In the genomic region with DNA sequence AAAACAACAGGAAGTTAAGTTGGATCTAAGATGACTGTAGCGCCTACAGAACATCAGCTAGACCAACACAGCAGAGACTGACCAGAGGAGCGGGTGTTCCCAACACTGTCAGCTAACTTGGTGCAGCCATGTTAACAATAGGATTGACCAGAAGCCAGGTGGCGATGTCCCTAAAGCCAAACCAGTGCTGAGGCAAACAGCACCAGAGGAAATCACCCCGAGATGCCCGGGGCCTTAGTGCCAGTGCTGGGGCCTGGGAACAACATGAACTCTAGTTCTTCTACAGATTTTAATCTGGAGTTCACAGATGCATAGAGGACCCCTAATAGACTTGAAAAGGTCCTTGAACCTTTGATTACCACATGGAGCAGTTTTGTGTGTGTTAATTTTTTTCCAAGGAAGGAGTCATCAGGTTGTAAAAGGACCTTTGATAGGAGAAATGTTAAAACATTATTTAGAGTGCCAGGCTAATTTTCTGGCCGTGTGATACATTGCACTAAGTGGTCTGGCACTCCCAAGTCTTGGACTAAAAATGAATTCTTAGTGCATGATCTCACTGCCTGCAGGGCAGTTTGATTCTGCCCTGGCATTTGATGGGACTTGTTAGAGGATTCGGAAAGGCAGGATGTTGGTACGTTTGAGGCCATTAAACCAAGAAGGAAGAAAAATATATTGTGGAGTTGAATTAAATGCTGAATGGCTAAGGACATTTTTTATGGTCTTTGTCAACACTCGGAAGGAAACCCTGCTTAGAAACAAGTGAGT, we compare ENCODE assay signal across 15 mouse cellular contexts.
DNase-seq lines count a peak whose midpoint lies in the region; ATAC-seq and TF ChIP-seq lines count a peak whose summit lies in the region.
"Had no signal": no experiment of that assay in that cellular context is flagged by ENCODE, and none has a peak within 500 bp of the region (broad histone marks: within the 10 kb centered on the region; RNA-seq: fewer than 3 reads in every experiment).

No protein-coding gene starts in this region.

- peak; percentile 50 for TF ChIP-seq CTCF in heart, adult 2 months (IDR thresholded peaks at IDR 0.05)
- TF ChIP-seq CTCF in liver, adult 2 months (IDR thresholded peaks at IDR 0.05; ENCODE audit: low read depth, low read length): 0 out of 2 replicates have a peak, but pooled peaks have one; percentile 2
- no peak for TF ChIP-seq CTCF in forebrain, postnatal 0 days (IDR thresholded peaks at IDR 0.05; ENCODE audit: low read depth)

- no peaks in the 10 kb centered on the region for H3K4me1 ChIP-seq in heart, adult 2 months (ENCODE audit: control insufficient read depth, insufficient read depth, low read length)
- no peaks in the 10 kb centered on the region for H3K4me1 ChIP-seq in liver, adult 2 months (ENCODE audit: control insufficient read depth, insufficient read depth, low read length)
- H3K4me1 ChIP-seq in liver, embryonic 12.5 days: no peaks in the 10 kb centered on the region
- no peaks in the 10 kb centered on the region for H3K4me1 ChIP-seq in forebrain, postnatal 0 days (ENCODE audit: insufficient read depth)

- no peaks in the 10 kb centered on the region for H3K79me2 ChIP-seq in heart, adult 2 months (replicated peaks; ENCODE audit: control insufficient read depth, insufficient read depth, low read length)
- 0 out of 2 replicates have a peak, but pooled peaks cover 2% of the 10 kb centered on the region for H3K79me2 ChIP-seq in liver, adult 2 months (ENCODE audit: control insufficient read depth, insufficient read depth, low read length)

- H3K27ac ChIP-seq in heart, adult 2 months: peak overlapping the region; percentile 15; the same call in 1 of the 2 replicates
- no peak overlapping the region for H3K27ac ChIP-seq in liver, adult 2 months (replicated peaks; ENCODE audit: insufficient read depth, low read depth, low read length)
- H3K27ac ChIP-seq in liver, embryonic 12.5 days: no peak overlapping the region
- 0 out of 2 replicates have a peak overlapping the region, but pooled peaks have one; percentile 15 for H3K27ac ChIP-seq in forebrain, postnatal 0 days (ENCODE audit: low read depth, low read length)
- H3K27ac ChIP-seq: embryonic facial prominence, embryonic 13.5 days; limb, embryonic 13.5 days; midbrain, embryonic 13.5 days; neural tube, embryonic 13.5 days had no signal

- 60% methylated on average over 9 of the region's 9 CpGs for WGBS in heart, adult 2 months
- WGBS in liver, adult 2 months: 92% methylated on average over 9 of the region's 9 CpGs
- WGBS in liver, embryonic 12.5 days (ENCODE audit: insufficient replicate concordance): 62% methylated on average over 9 of the region's 9 CpGs
- 56% methylated on average over 9 of the region's 9 CpGs for WGBS in forebrain, postnatal 0 days

- H3K4me2 ChIP-seq in liver, embryonic 12.5 days: no peak overlapping the region
- H3K4me2 ChIP-seq in forebrain, postnatal 0 days (ENCODE audit: low read depth): no peak overlapping the region
- H3K4me2 ChIP-seq: embryonic facial prominence, embryonic 13.5 days; limb, embryonic 13.5 days; midbrain, embryonic 13.5 days; neural tube, embryonic 13.5 days had no signal

- intact Hi-C loops in heart, adult 2 months (cut with DNase I): no loop called here
- intact Hi-C loops in heart, postnatal 25 days (cut with DNase I): no loop called here

- peak in 1 of 2 experiments; percentile 28 for DNase-seq in heart, adult 2 months
- DNase-seq in heart, postnatal 25 days (ENCODE audit: low spot score): no peak
- DNase-seq in liver, adult 2 months (ENCODE audit: extremely low read depth, low read depth, low spot score): no peak
- peak; percentile 80 for DNase-seq in NIH3T3 (ENCODE audit: low read depth)
- no peak for DNase-seq in forebrain, postnatal 0 days
- no peak for DNase-seq in B cell, adult 2 months
- DNase-seq in left cerebral cortex, adult 11 months (ENCODE audit: low spot score): no peak
- DNase-seq: layer of hippocampus, postnatal 36 days; thymus, postnatal 4 days had no signal

- no peak overlapping the region for H3K9ac ChIP-seq in heart, adult 2 months (ENCODE audit: low read depth, low read length)
- no peak overlapping the region for H3K9ac ChIP-seq in liver, adult 2 months (ENCODE audit: low read depth, low read length)
- no peak overlapping the region for H3K9ac ChIP-seq in liver, embryonic 12.5 days
- H3K9ac ChIP-seq in forebrain, postnatal 0 days: no peak overlapping the region
- H3K9ac ChIP-seq: embryonic facial prominence, embryonic 13.5 days; limb, embryonic 13.5 days; midbrain, embryonic 13.5 days; neural tube, embryonic 13.5 days had no signal

- no peak overlapping the region for H3K4me3 ChIP-seq in heart, adult 2 months
- no peak overlapping the region for H3K4me3 ChIP-seq in liver, adult 2 months (ENCODE audit: insufficient read depth, low read depth, low read length)
- H3K4me3 ChIP-seq in liver, embryonic 12.5 days: no peak overlapping the region
- no peak overlapping the region for H3K4me3 ChIP-seq in forebrain, postnatal 0 days (ENCODE audit: low read depth, low read length)
- H3K4me3 ChIP-seq: embryonic facial prominence, embryonic 13.5 days; limb, embryonic 13.5 days; midbrain, embryonic 13.5 days; neural tube, embryonic 13.5 days had no signal

- no peaks in the 10 kb centered on the region for H3K9me3 ChIP-seq in liver, embryonic 12.5 days (replicated peaks)
- H3K9me3 ChIP-seq in forebrain, postnatal 0 days (ENCODE audit: low read length): no peaks in the 10 kb centered on the region
- H3K9me3 ChIP-seq: embryonic facial prominence, embryonic 13.5 days; limb, embryonic 13.5 days; midbrain, embryonic 13.5 days; neural tube, embryonic 13.5 days had no signal

- no peaks in the 10 kb centered on the region for H3K27me3 ChIP-seq in heart, adult 2 months (ENCODE audit: control insufficient read depth, insufficient read depth, low read length)
- no peaks in the 10 kb centered on the region for H3K27me3 ChIP-seq in liver, adult 2 months (ENCODE audit: control insufficient read depth, insufficient read depth, low read length)
- no peaks in the 10 kb centered on the region for H3K27me3 ChIP-seq in liver, embryonic 12.5 days (replicated peaks)
- no peaks in the 10 kb centered on the region for H3K27me3 ChIP-seq in forebrain, postnatal 0 days (ENCODE audit: insufficient read depth, low read length)
- H3K27me3 ChIP-seq: embryonic facial prominence, embryonic 13.5 days; limb, embryonic 13.5 days; midbrain, embryonic 13.5 days; neural tube, embryonic 13.5 days had no signal

- ATAC-seq in liver, embryonic 12.5 days: no peak
- ATAC-seq in forebrain, postnatal 0 days: peak; percentile 21; the same call in 1 of the 2 replicates
- ATAC-seq: hindbrain, embryonic 16.5 days; midbrain, embryonic 13.5 days had no signal

- no peaks in the 10 kb centered on the region for H3K36me3 ChIP-seq in heart, adult 2 months (ENCODE audit: control insufficient read depth, insufficient read depth, low read length)
- no peaks in the 10 kb centered on the region for H3K36me3 ChIP-seq in liver, adult 2 months (ENCODE audit: control insufficient read depth, insufficient read depth, low read length)
- H3K36me3 ChIP-seq in liver, embryonic 12.5 days: no peaks in the 10 kb centered on the region
- no peaks in the 10 kb centered on the region for H3K36me3 ChIP-seq in forebrain, postnatal 0 days (ENCODE audit: insufficient read depth)
- H3K36me3 ChIP-seq: embryonic facial prominence, embryonic 13.5 days; limb, embryonic 13.5 days; midbrain, embryonic 13.5 days; neural tube, embryonic 13.5 days had no signal

- no peak for TF ChIP-seq POLR2A in heart, adult 2 months (IDR thresholded peaks at IDR 0.05; ENCODE audit: insufficient read depth, low read depth, low read length)
- no peak for TF ChIP-seq POLR2A in liver, adult 2 months (IDR thresholded peaks at IDR 0.05; ENCODE audit: extremely low read depth, insufficient read depth, low read length)

- no peak for TF ChIP-seq EP300 in heart, adult 2 months (IDR thresholded peaks at IDR 0.05; ENCODE audit: insufficient read depth, low read depth, low read length)

Comparison
In these comparisons a context has a peak if more than half of its experiments do, and no peak if none do; other contexts are left out.
1. H3K27ac ChIP-seq: peak in heart, adult 2 months (single experiment) and forebrain, postnatal 0 days (single experiment); none in liver, adult 2 months (single experiment) and liver, embryonic 12.5 days (single experiment).